Mouse (Mus musculus) heart, postnatal 25 days (tissue): ENCODE results near the gene Gm3269. TPM values are rescaled to one million over a fixed set of nuclear protein-coding genes. Genes with fewer than 3 reads are reported as not detected.
"Not testable (repeated sequence)": the region's sequence is repeated elsewhere in the genome, so short reads cannot be mapped to it uniquely, and the experiment has no call there.

Experiments used
- DNase-seq: peaks from one replicate; pipeline ENCODE4 v3.0.0; 2022; ENCODE audit warnings: low spot score
- intact Hi-C: fragments of 180-260 bp; cut with DNase I; formaldehyde crosslinking; loops from one replicate; pipeline ENCODE4 v1.15.1; 2025
- total RNA-seq, 2 experiments: library from RNA; stranded (reverse); gene quantifications; 2 replicates each; pipeline ENCODE4 v1.2.3; 2021

Gene Gm3269
- not detected for total RNA-seq

DNA sequence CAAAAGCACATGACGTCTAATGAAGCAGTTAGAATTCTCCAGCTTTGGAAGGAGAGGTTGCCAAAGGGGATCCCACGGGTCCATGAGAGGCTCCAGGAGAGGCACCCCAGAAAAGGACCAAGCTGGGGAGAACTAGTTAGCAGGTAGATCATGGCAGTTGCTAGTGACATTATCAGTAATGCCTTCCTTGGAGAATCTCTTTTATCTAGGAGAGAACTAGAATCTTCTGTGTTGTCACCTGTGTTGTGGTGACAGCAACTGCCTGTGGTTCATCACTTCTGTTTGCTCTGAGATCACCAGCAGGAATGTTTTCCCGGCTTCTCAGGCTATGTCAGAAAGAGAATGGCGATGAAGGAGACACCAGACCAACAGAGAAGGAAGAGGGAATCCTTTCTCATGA lies at the start of gene Gm3269:
Gene Gm3269, plus strand, starts transcription at position 301 of the 400 bp plus-strand sequence.
- DNase-seq, intact Hi-C loops: not testable (repeated sequence)

DNA sequence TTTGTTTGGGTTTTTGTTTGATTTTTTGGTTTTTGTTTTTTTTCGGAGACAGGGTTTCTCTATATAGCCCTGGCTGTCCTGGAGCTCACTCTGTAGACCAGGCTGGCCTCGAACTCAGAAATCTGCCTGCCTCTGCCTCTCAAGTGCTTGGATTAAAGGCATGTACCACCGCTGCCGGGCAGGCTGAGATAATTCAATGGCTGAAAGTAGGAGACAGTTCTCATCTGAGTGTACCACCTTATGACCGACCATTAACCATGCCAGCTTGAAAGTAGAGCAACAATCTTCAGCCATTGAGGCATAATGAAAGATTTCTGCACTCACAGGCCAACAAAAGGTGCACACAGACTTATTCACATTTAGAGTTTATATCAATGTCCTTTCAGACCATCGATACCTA lies 31.5 kb upstream of the Gm3269 start:
- DNase-seq, intact Hi-C loops: not testable (repeated sequence)

DNA sequence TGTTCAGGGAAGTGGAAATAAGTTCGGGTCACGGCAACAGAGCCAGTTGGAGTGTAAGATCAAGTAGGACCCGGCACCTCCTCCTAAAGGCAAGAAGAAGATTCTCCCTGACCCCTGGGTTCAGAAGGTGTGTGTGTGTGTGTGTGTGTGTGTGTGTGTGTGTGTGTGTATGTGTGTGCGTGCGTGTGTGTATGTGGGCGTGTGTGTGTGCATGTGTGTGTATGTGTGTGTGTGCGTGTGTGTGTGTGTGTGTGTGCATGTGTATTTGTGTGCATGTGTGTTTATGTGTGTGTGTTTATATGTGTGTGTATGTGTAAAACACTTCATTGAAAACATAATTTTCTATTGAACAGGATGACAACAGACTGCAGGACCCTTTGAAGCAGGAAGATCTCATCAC lies 16.0 kb upstream of the Gm3269 start:
- intact Hi-C loops, DNase-seq: not testable (repeated sequence)

DNA sequence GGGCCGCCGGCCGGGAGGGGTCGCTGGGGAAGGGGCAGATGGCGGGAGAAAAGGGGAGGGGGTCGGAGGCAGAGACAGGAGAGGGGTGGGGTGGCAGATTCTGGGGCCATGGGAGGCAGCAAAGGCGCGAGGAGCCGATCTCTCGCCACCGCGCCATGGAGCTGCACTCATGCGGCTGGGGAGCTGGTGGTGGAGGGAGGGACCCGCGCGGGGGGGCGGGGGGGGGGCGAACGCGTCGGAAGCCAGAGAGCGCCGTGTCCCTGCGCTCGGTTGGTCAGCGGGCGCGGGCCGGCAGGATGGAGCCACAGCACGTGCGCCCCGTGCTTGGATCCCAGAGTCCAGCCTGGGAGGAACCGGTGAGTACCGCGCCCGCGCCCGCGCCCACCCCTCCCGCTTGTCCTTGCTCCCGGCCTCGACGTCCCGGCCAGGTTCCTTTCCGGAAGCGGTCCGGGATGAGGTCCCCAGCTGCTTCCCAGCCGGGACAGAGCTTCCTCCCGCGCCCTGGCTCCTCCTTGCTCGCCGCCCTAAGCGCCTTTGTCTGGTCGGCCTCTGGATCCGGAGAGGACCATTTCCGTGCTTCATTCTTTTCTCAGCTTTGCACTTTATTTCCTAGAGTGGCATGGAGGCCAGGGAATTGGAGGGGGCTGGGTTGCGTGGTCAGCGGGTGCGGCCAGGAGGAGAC lies 17.5 kb downstream of the Gm3269 start, which contains the start of gene Gm3264:
Gene Gm3264, plus strand, starts transcription at position 278 of the 682 bp plus-strand sequence.
- DNase-seq, result peak; percentile 30
- intact Hi-C loops, result not testable (repeated sequence)

DNA sequence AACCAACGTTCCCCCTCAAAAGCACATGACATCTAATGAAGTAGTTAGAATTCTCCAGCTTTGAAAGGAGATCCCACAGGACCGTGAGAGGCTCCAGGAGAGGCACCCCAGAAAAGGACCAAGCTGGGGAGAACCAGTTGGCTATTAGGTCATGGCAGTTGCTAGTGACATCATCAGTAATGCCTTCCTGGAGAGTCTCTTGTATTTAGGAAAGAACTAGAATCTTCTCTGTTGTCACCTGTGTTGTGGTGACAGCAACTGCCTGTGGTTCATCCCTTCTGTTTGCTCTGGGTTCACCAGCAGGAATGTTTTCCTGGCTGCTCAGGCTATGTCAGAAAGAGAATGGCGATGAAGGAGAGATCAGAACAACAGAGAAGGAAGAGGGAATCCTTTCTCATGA lies 54.2 kb downstream of the Gm3269 start, which contains the start of gene Gm3278:
Gene Gm3278, plus strand, starts transcription at position 301 of the 400 bp plus-strand sequence.
- intact Hi-C loops, result not testable (repeated sequence)

More for the DNA sequence above, 54.2 kb downstream of the Gm3269 start, which contains the start of gene Gm3278:
- DNase-seq, result not testable (repeated sequence)

Other genes starting within 250 kb of the Gm3269 start
- not detected for gene Gm8159, start 205.8 kb upstream of the Gm3269 start, total RNA-seq
- not detected for gene Gm3239, start 173.9 kb upstream of the Gm3269 start, total RNA-seq
- not detected for gene Gm7876, start 128.9 kb upstream of the Gm3269 start, total RNA-seq
- gene Gm3252, start 111.3 kb upstream of the Gm3269 start, total RNA-seq, result not detected
- gene Gm9602, start 61.8 kb upstream of the Gm3269 start, total RNA-seq, result not detected
- gene Gm3264, start 17.5 kb downstream of the Gm3269 start, total RNA-seq, result 1 to 10 TPM in 1 of 2 experiments, not detected in 1; 2.6 TPM
- gene Gm3278, start 54.3 kb downstream of the Gm3269 start, total RNA-seq, result under 1 TPM in 1 of 2 experiments, not detected in 1; 0.25 TPM
- not detected for gene Gm8297, start 145.8 kb downstream of the Gm3269 start, total RNA-seq
- not detected for gene Gm3298, start 177.8 kb downstream of the Gm3269 start, total RNA-seq
- not detected for gene 4930555G01Rik, start 212.5 kb downstream of the Gm3269 start, total RNA-seq
- under 1 TPM; 0.21 to 0.50 TPM for gene Gm8281, start 232.9 kb downstream of the Gm3269 start, total RNA-seq